Mouse (Mus musculus) hindbrain, embryonic 16.5 days (tissue): Measurements from ENCODE around the gene Galnt5. TPM values are rescaled to one million over a fixed set of nuclear protein-coding genes. Genes with fewer than 3 reads are reported as not detected.

ENCODE experiments used
- ATAC-seq: fragments of 200-750 bp; cut with Nextera tagmentation; 2 replicates; pipeline ENCODE4 v1.8.0; 2017; ENCODE audit warnings: moderate TSS enrichment, moderate library complexity
- H3K27ac ChIP-seq: fragments of 300-500 bp; sonication (generic); 2 replicates; pipeline ENCODE4 v1.5.1; 2014; ENCODE audit warnings: low read depth, mild to moderate bottlenecking, control low read depth, low read length, moderate library complexity
- H3K27me3 ChIP-seq: fragments of 300-500 bp; sonication (generic); replicated peaks from 2 replicates; pipeline ENCODE4 v1.6.1; 2014; ENCODE audit warnings: low read length; ENCODE audit not compliant: control insufficient read depth, insufficient read depth
- H3K36me3 ChIP-seq: fragments of 300-500 bp; sonication (generic); 2 replicates; pipeline ENCODE4 v1.6.1; 2014; ENCODE audit warnings: mild to moderate bottlenecking, low read length, moderate library complexity, mixed read lengths; ENCODE audit not compliant: control insufficient read depth, insufficient read depth
- H3K4me1 ChIP-seq: fragments of 300-500 bp; sonication (generic); 2 replicates; pipeline ENCODE4 v1.6.1; 2014; ENCODE audit warnings: low read depth, low read length; ENCODE audit not compliant: control insufficient read depth, insufficient read depth
- H3K4me2 ChIP-seq: fragments of 300-500 bp; sonication (generic); 2 replicates; pipeline ENCODE4 v1.6.1; 2014; ENCODE audit warnings: mild to moderate bottlenecking, low read length, control low read depth, moderate library complexity
- H3K4me3 ChIP-seq: fragments of 300-500 bp; sonication (generic); 2 replicates; pipeline ENCODE4 v1.5.1; 2014; ENCODE audit warnings: mild to moderate bottlenecking, low read length, control low read depth, moderate library complexity
- H3K9ac ChIP-seq: fragments of 300-500 bp; sonication (generic); 2 replicates; pipeline ENCODE4 v1.6.1; 2014; ENCODE audit warnings: low read depth, mild to moderate bottlenecking, control low read depth, low read length, moderate library complexity
- H3K9me3 ChIP-seq: fragments of 300-500 bp; sonication (generic); 2 replicates; pipeline ENCODE4 v1.6.1; 2014; ENCODE audit warnings: mild to moderate bottlenecking, low read length, moderate library complexity; ENCODE audit not compliant: control insufficient read depth
- WGBS: fragments of 180-500 bp; shearing (Covaris S2); extraction: QIAGEN DNeasy Blood & Tissue Kit; methylation state at CpG from one replicate; pipeline ENCODE4 v1.1.7; 2014; 5-methylcytosine and 5-hydroxymethylcytosine counted together
- polyA plus RNA-seq: library from polyadenylated mRNA; unstranded; fragments of >200 nt; fragmentation: Nextera tagmentation; extraction: Ambion mirVana; gene quantifications from 2 replicates; pipeline ENCODE4 v1.2.1, GENCODE M21; 2015

The Galnt5 gene
- polyA plus RNA-seq, 1 experiment from 2014 or later = 0.20 TPM

DNA sequence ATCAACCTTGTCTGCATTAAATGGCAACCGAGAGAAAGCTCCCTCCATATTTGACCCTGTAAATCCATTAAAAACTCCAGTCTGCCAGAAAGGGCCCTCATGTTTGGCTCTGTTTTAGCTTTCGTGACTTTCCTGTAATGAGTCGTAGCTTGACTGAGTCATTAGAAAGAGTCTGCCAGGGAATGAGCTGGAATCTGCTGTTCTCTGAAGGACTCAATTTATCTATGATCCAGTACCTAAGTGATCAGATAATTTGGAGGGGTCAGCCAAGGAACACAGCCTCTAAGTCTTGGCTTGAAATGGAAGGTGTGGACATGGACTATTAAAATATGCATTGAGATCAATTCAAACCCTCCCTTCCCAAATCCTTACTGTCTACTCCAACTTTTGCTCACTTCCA is 33.7 kb downstream of the Galnt5 start:
- H3K36me3 ChIP-seq = no peaks in the 10 kb centered on the region
- H3K9me3 ChIP-seq = no peaks in the 10 kb centered on the region
- no peak overlapping the region for H3K9ac ChIP-seq
- no peak overlapping the region for H3K27ac ChIP-seq
- H3K4me3 ChIP-seq = no peak overlapping the region
- no peak overlapping the region for H3K4me2 ChIP-seq
- no peaks in the 10 kb centered on the region for H3K27me3 ChIP-seq
- 91% methylated on average over 3 of the region's 3 CpGs for WGBS
- ATAC-seq = no peak
- no peaks in the 10 kb centered on the region for H3K4me1 ChIP-seq

DNA sequence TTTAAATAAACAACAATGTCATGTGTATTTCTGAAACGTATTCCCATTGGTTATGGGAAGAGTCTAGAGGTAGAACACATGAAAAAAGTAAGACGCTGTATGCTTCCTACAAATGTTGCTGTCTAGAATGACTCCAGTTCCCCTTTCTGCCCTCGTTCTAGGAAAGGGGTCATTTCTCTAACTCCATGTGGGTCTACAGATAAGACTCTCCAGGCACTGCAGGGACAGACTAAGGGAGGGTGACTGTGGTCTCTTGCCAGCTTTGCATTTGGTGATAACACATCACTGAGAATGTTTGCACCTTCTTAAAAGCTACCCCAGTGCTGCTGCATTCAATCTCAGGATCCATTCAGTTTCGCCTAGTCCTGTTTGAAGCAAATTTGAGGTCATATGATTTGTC is 38.0 kb downstream of the Galnt5 start:
- Histone ChIP-seq H3K4me3 (no peak overlapping the region), H3K36me3 (no peaks in the 10 kb centered on the region), H3K27me3 (no peaks in the 10 kb centered on the region), H3K27ac (no peak overlapping the region), H3K9me3 (no peaks in the 10 kb centered on the region), H3K4me1 (no peaks in the 10 kb centered on the region), H3K4me2 (no peak overlapping the region), H3K9ac (no peak overlapping the region)
- 84% methylated on average over 4 of the region's 4 CpGs for WGBS
- ATAC-seq = no peak

DNA sequence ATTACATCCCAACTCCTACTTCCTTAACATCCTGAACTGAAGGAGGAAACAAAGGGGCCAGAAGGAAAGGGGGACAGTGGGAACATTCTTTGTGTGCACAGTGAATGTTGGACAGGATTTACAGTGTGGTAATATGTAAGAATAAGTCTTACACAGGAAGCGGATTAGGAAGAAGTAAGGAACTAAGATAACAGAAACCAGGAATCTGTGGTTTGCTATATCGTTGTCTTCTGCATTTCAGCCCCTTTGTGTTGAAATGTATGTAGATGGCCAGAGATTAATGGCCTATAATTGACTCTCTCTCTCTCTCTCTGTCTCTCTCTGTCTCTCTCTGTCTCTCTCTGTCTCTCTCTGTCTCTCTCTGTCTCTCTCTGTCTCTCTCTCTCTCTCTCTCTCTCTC is 39.2 kb downstream of the Galnt5 start:
- 95% methylated on average over 2 of the region's 2 CpGs for WGBS
- H3K4me1 ChIP-seq = no peaks in the 10 kb centered on the region
- ATAC-seq = no peak
- no peak overlapping the region for H3K4me2 ChIP-seq
- no peak overlapping the region for H3K4me3 ChIP-seq
- H3K36me3 ChIP-seq = no peaks in the 10 kb centered on the region
- H3K27ac ChIP-seq = no peak overlapping the region
- no peaks in the 10 kb centered on the region for H3K9me3 ChIP-seq
- H3K27me3 ChIP-seq = no peaks in the 10 kb centered on the region
- H3K9ac ChIP-seq = no peak overlapping the region

GRCm38 (mm10) chr2:58041867-58042266 is 44.2 kb downstream of the Galnt5 start:
- H3K4me2 ChIP-seq = no peak overlapping the region
- ATAC-seq = no peak
- H3K27me3 ChIP-seq = no peaks in the 10 kb centered on the region
- WGBS = 68% methylated on average over 7 of the region's 7 CpGs
- no peak overlapping the region for H3K27ac ChIP-seq
- no peak overlapping the region for H3K4me3 ChIP-seq
- H3K9ac ChIP-seq = no peak overlapping the region
- no peaks in the 10 kb centered on the region for H3K4me1 ChIP-seq
- no peaks in the 10 kb centered on the region for H3K36me3 ChIP-seq
- H3K9me3 ChIP-seq = no peaks in the 10 kb centered on the region

GRCm38 (mm10) chr2:58052821-58053581 is 55.3 kb downstream of the Galnt5 start, which contains the start of gene Ermn:
Gene Ermn, minus strand, starts transcription at chr2:58052864.
- Histone ChIP-seq H3K9me3 (no peaks in the 10 kb centered on the region), H3K36me3 (no peaks in the 10 kb centered on the region), H3K27me3 (peaks cover 3% of the 10 kb centered on the region; the same call in 1 of the 2 replicates), H3K27ac (no peak within 1 kb of the TSS), H3K4me1 (no peaks in the 10 kb centered on the region; the same call in 1 of the 2 replicates), H3K9ac (no peak within 1 kb of the TSS), H3K4me3 (no peak within 1 kb of the TSS), H3K4me2 (peak within 1 kb of the TSS; percentile 7; the same call in 1 of the 2 replicates)
- ATAC-seq = peak; percentile 52; the same call in 1 of the 2 replicates
- 14% methylated on average over 7 of the region's 7 CpGs for WGBS

GRCm38 (mm10) chr2:58055383-58055782 is 57.7 kb downstream of the Galnt5 start:
- Histone ChIP-seq H3K4me3 (no peak overlapping the region), H3K27me3 (peaks cover 3% of the 10 kb centered on the region; the same call in 1 of the 2 replicates), H3K4me2 (no peak overlapping the region), H3K4me1 (no peaks in the 10 kb centered on the region; the same call in 1 of the 2 replicates), H3K27ac (no peak overlapping the region), H3K36me3 (no peaks in the 10 kb centered on the region), H3K9me3 (no peaks in the 10 kb centered on the region), H3K9ac (no peak overlapping the region)
- 0 out of 2 replicates have a peak, but pooled peaks have one; percentile 48 for ATAC-seq

- Histone ChIP-seq H3K4me2 (no peak overlapping the region), H3K4me1 (no peaks in the 10 kb centered on the region), H3K36me3 (no peaks in the 10 kb centered on the region), H3K4me3 (no peak overlapping the region), H3K9me3 (no peaks in the 10 kb centered on the region), H3K9ac (no peak overlapping the region), H3K27me3 (no peaks in the 10 kb centered on the region), H3K27ac (no peak overlapping the region)
- no peak for ATAC-seq
- 60% methylated on average over 1 of the region's 1 CpGs for WGBS
These were observed 82.2 kb downstream of the Galnt5 start for GRCm38 (mm10) chr2:58079849-58080248.

- H3K27ac ChIP-seq = no peak overlapping the region
- no peak overlapping the region for H3K4me2 ChIP-seq
- no peaks in the 10 kb centered on the region for H3K36me3 ChIP-seq
- no peak for ATAC-seq
- H3K9ac ChIP-seq = no peak overlapping the region
- no peaks in the 10 kb centered on the region for H3K4me1 ChIP-seq
- H3K9me3 ChIP-seq = no peaks in the 10 kb centered on the region
- 89% methylated on average over 1 of the region's 1 CpGs for WGBS
- H3K27me3 ChIP-seq = no peaks in the 10 kb centered on the region
- H3K4me3 ChIP-seq = no peak overlapping the region
These were observed 88.7 kb downstream of the Galnt5 start for GRCm38 (mm10) chr2:58086420-58086819.

DNA sequence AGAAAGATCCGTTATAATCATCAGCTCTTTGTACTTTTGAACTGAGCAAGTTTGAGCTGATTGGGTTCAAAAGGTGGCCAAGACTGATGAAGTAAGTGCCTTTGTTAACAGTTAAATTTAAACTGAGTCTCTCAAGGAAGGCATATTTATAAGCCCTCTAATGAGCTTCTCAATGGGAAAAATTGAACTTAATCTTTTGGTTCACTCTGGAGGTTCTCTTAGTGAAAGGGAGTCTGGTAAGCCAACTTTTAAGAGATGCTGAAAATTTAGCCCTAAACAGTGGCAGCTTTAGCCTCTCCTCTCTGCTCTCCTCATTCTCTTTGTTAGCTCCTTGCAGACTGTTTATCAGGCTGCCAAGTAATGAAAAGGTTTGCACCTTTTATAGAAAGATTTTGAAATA is 97.1 kb downstream of the Galnt5 start:
- Histone ChIP-seq H3K4me2 (no peak overlapping the region), H3K9me3 (no peaks in the 10 kb centered on the region), H3K27me3 (no peaks in the 10 kb centered on the region), H3K9ac (no peak overlapping the region), H3K36me3 (no peaks in the 10 kb centered on the region), H3K27ac (no peak overlapping the region), H3K4me1 (no peaks in the 10 kb centered on the region), H3K4me3 (no peak overlapping the region)
- no peak for ATAC-seq
- WGBS = 52% methylated on average over 1 of the region's 1 CpGs
